ENCODE assay signal across 8 mouse cellular contexts in the genomic region with DNA sequence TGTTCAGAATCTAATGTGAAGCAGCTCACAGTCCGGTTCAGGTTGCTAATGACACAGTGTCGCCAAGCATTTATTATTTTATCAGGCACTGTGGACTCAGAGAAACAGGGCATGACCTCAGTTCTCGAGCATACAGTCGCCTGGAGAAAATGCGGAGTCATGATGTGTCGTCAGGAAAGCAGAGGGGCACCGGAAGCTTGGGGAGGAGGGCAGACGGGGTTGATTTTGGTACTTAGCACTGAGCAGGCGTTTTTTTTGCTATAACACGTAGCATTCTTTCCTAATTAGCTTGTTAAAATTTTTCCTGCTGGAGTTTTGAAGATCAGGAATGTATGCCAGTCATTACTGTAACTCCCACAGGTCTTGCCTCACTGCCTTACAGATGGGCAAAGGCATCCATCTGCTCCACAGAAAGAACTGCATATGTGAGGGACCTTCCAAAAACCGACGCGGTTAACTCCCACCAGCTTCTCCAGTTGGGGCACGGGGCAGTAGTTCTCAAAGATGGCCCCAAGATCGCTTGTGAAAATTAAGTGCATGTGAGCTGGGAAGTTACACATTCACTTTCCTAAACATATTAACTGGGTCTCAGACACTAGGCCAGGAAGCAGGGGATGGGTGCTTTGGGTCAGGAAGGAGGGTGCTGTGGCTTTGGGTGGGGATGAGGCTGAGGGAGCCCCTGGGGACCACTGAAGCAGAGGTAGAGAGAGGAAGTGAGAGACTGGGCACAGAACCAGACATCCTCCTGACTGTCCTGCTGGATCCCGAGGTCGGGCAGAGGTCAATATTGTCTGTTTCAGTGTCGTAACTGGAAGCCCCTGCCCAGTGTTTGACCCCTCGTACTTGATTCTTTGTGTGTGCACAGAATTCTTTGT. TPM values are rescaled to one million over a fixed set of nuclear protein-coding genes. Genes with fewer than 3 reads are reported as not detected.
A peak's percentile ranks its signal among the peaks of the same experiment; 100 is the strongest.
DNase-seq lines count a peak whose midpoint lies in the region; ATAC-seq and TF ChIP-seq lines count a peak whose summit lies in the region.

No protein-coding gene starts in this region.

- H3K9me3 ChIP-seq in midbrain, embryonic 10.5 days (replicated peaks) = no peaks in the 10 kb centered on the region
- no peaks in the 10 kb centered on the region for H3K9me3 ChIP-seq in midbrain, embryonic 15.5 days
- H3K9me3 ChIP-seq in limb, embryonic 13.5 days = no peaks in the 10 kb centered on the region

- no peak for TF ChIP-seq CTCF in gastrocnemius, adult 2 months (IDR thresholded peaks at IDR 0.05)

- H3K4me1 ChIP-seq in midbrain, embryonic 10.5 days = peaks cover 36% of the 10 kb centered on the region
- H3K4me1 ChIP-seq in midbrain, embryonic 15.5 days = 0 out of 2 replicates have a peak, but pooled peaks cover under 1% of the 10 kb centered on the region
- H3K4me1 ChIP-seq in limb, embryonic 13.5 days = peaks cover 21% of the 10 kb centered on the region

- H3K9ac ChIP-seq in midbrain, embryonic 15.5 days = no peak overlapping the region
- H3K9ac ChIP-seq in limb, embryonic 13.5 days = no peak overlapping the region

- WGBS in midbrain, embryonic 10.5 days = 71% methylated on average over 19 of the region's 19 CpGs
- 56% methylated on average over 19 of the region's 19 CpGs for WGBS in midbrain, embryonic 15.5 days
- 22% methylated on average over 19 of the region's 19 CpGs for WGBS in limb, embryonic 13.5 days

- H3K27ac ChIP-seq in midbrain, embryonic 10.5 days (replicated peaks) = peak overlapping the region; percentile 46; the same call in 1 of the 2 replicates
- no peak overlapping the region for H3K27ac ChIP-seq in midbrain, embryonic 15.5 days
- peak overlapping the region; percentile 72 for H3K27ac ChIP-seq in limb, embryonic 13.5 days
- no peak overlapping the region for H3K27ac ChIP-seq in gastrocnemius, adult 2 months

- no peak overlapping the region for H3K4me2 ChIP-seq in midbrain, embryonic 15.5 days
- peak overlapping the region; percentile 31 for H3K4me2 ChIP-seq in limb, embryonic 13.5 days (replicated peaks)

- intact Hi-C loops in gastrocnemius, adult 2 months (cut with DNase I) = no loop called here

- ATAC-seq in midbrain, embryonic 15.5 days (replicated peaks) = no peak
- ATAC-seq in limb, embryonic 13.5 days (ENCODE audit: low FRiP score, low read depth) = peak; percentile 41; the same call in 1 of the 2 replicates

- H3K4me3 ChIP-seq in midbrain, embryonic 10.5 days = no peak overlapping the region
- H3K4me3 ChIP-seq in midbrain, embryonic 15.5 days = no peak overlapping the region
- no peak overlapping the region for H3K4me3 ChIP-seq in limb, embryonic 13.5 days
- H3K4me3 ChIP-seq in gastrocnemius, adult 2 months = no peak overlapping the region

- peaks cover 6% of the 10 kb centered on the region for H3K27me3 ChIP-seq in midbrain, embryonic 10.5 days (ENCODE audit: low read depth, poor library complexity, severe bottlenecking)
- no peaks in the 10 kb centered on the region for H3K27me3 ChIP-seq in midbrain, embryonic 15.5 days (replicated peaks)
- H3K27me3 ChIP-seq in limb, embryonic 13.5 days = no peaks in the 10 kb centered on the region

- no peaks in the 10 kb centered on the region for H3K36me3 ChIP-seq in midbrain, embryonic 10.5 days
- no peaks in the 10 kb centered on the region for H3K36me3 ChIP-seq in midbrain, embryonic 15.5 days (replicated peaks)
- no peaks in the 10 kb centered on the region for H3K36me3 ChIP-seq in limb, embryonic 13.5 days

- no peak for DNase-seq in midbrain, embryonic 10.5 days (ENCODE audit: low spot score)
- peak; percentile 71 for DNase-seq in embryo, embryonic 11 days
- DNase-seq in spleen, postnatal 4 days (ENCODE audit: low spot score in 2 of 2) = peak; percentile 47 to 69
- no peak for DNase-seq in urinary bladder, postnatal 10 days (ENCODE audit: low spot score)
- no peak for DNase-seq in gastrocnemius, adult 2 months
- DNase-seq in frontal cortex, postnatal 10 days (ENCODE audit: low spot score in 2 of 2) = no peak

RNA-seq across cellular contexts. Expression of a gene that starts 19.4 kb away (rescaled TPM):
- polyA plus RNA-seq in midbrain, embryonic 10.5 days (2016; fragmentation: Nextera tagmentation; extraction: Ambion mirVana) = 163 and 169 TPM in 2 replicates
- 113 and 120 TPM in 2 replicates for polyA plus RNA-seq in midbrain, embryonic 15.5 days (2015; fragmentation: Nextera tagmentation; extraction: Ambion mirVana)
- 105 and 116 TPM in 2 replicates for polyA plus RNA-seq in limb, embryonic 13.5 days (2015; fragmentation: Nextera tagmentation; extraction: Ambion mirVana)
- 10 to 100 TPM; 58.2 to 76.0 TPM for total RNA-seq in gastrocnemius, adult 2 months (2021)

RNA-seq across cellular contexts. Expression of a gene that starts 50.4 kb away (rescaled TPM):
- polyA plus RNA-seq in midbrain, embryonic 10.5 days (2016; fragmentation: Nextera tagmentation; extraction: Ambion mirVana) = 60.7 and 61.1 TPM in 2 replicates
- polyA plus RNA-seq in midbrain, embryonic 15.5 days (2015; fragmentation: Nextera tagmentation; extraction: Ambion mirVana) = 46.4 and 47.1 TPM in 2 replicates
- 53.4 and 60.5 TPM in 2 replicates for polyA plus RNA-seq in limb, embryonic 13.5 days (2015; fragmentation: Nextera tagmentation; extraction: Ambion mirVana)
- 10 to 100 TPM; 31.7 to 37.5 TPM for total RNA-seq in gastrocnemius, adult 2 months (2021)

RNA-seq across cellular contexts. Expression of a gene that starts 52.1 kb away (rescaled TPM):
- 0.15 and 0.20 TPM in 2 replicates for polyA plus RNA-seq in midbrain, embryonic 10.5 days (2016; fragmentation: Nextera tagmentation; extraction: Ambion mirVana)
- 0.43 and 0.74 TPM in 2 replicates for polyA plus RNA-seq in midbrain, embryonic 15.5 days (2015; fragmentation: Nextera tagmentation; extraction: Ambion mirVana)
- 0.49 and 0.51 TPM in 2 replicates for polyA plus RNA-seq in limb, embryonic 13.5 days (2015; fragmentation: Nextera tagmentation; extraction: Ambion mirVana)
- total RNA-seq in gastrocnemius, adult 2 months (2021) = 1 to 10 TPM in 1 of 2 experiments, under 1 TPM in 1; 0.59 to 2.5 TPM

Comparison
In these comparisons a context has a peak if more than half of its experiments do, and no peak if none do; other contexts are left out.
1. H3K27ac ChIP-seq: peak in midbrain, embryonic 10.5 days (single experiment) and limb, embryonic 13.5 days (single experiment); none in midbrain, embryonic 15.5 days (single experiment) and gastrocnemius, adult 2 months (single experiment).
2. DNase-seq: peak in embryo, embryonic 11 days (single experiment) and spleen, postnatal 4 days (2 of 2); none in midbrain, embryonic 10.5 days (single experiment), urinary bladder, postnatal 10 days (single experiment), gastrocnemius, adult 2 months (single experiment) and frontal cortex, postnatal 10 days (0 of 2).